Mouse (Mus musculus) thymus, adult 2 months (tissue): ENCODE measurements at regions not wholly inside any gene's neighbourhood (a gene's known extent, or its start where the extent isn't known, plus 50 kb on each side); places are given as distances from the start of the nearest gene placed in this dataset.
A peak's percentile ranks its signal among the peaks of the same experiment; 100 is the strongest.

Experiments
- DNase-seq: peaks from one replicate; pipeline ENCODE4 v3.0.0; 2021
- H3K27ac ChIP-seq: fragments of 200-500 bp; 2 replicates; pipeline ENCODE4 v1.5.1; 2012; ENCODE audit warnings: low read length, control low read depth; ENCODE audit not compliant: control insufficient read depth, insufficient read depth
- H3K27me3 ChIP-seq: fragments of 200-500 bp; 2 replicates; pipeline ENCODE4 v1.6.1; 2012; ENCODE audit warnings: mild to moderate bottlenecking, low read length, moderate library complexity, mixed read lengths; ENCODE audit not compliant: control insufficient read depth, insufficient read depth
- H3K36me3 ChIP-seq: fragments of 200-500 bp; 2 replicates; pipeline ENCODE4 v1.6.1; 2012; ENCODE audit warnings: mild to moderate bottlenecking, low read length, moderate library complexity; ENCODE audit not compliant: control insufficient read depth, insufficient read depth
- H3K4me1 ChIP-seq: fragments of 200-500 bp; replicated peaks from 2 replicates; pipeline ENCODE4 v1.6.1; 2012; ENCODE audit warnings: low read length; ENCODE audit not compliant: control insufficient read depth, insufficient read depth
- H3K4me3 ChIP-seq: fragments of 200-500 bp; 2 replicates; pipeline ENCODE4 v1.5.1; 2012; ENCODE audit warnings: mild to moderate bottlenecking, low read length, control low read depth, moderate library complexity; ENCODE audit not compliant: control insufficient read depth, insufficient read depth
- CTCF ChIP-seq: fragments of 200-500 bp; IDR thresholded peaks from 2 replicates; pipeline ENCODE4 v1.5.1; 2012; ENCODE audit warnings: mild to moderate bottlenecking, control low read depth, low read length, moderate library complexity, borderline replicate concordance; ENCODE audit not compliant: control insufficient read depth, poor library complexity, insufficient read depth; ENCODE audit errors: extremely low read depth
- POLR2A ChIP-seq: fragments of 200-500 bp; IDR thresholded peaks from 2 replicates; pipeline ENCODE4 v1.6.1; 2012; ENCODE audit warnings: mild to moderate bottlenecking, low read length, control low read depth, moderate library complexity; ENCODE audit not compliant: control insufficient read depth, poor library complexity, insufficient read depth; ENCODE audit errors: extremely low read depth
- WGBS: fragments of 180-500 bp; shearing (Covaris S2); methylation state at CpG from one replicate; pipeline ENCODE4 v1.1.7; 2018; 5-methylcytosine and 5-hydroxymethylcytosine counted together

DNA sequence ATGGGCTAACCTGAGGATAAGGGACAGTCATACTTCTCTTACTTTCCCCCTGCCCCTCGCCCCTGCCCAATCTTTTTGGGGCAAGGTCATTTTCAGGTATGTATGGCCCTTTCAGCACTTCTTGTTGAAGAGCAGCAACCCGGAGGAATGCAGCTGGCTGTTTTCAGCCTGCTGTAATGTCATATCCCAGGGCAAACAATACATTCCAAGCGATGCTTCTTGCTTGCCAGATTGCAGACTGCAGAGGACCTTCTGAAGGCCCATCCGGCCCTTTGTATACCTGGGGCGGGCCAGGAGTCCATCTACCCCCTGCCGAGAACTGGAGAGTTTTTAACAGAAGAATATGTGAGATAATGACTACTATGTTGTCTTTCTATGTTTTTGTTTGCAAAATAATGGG is 105.2 kb downstream of the Cdca7 start:
- TF ChIP-seq POLR2A (no peak), CTCF (no peak)
- Histone ChIP-seq H3K27me3 (no peaks in the 10 kb centered on the region), H3K4me1 (no peaks in the 10 kb centered on the region), H3K4me3 (no peak overlapping the region), H3K27ac (no peak overlapping the region), H3K36me3 (no peaks in the 10 kb centered on the region)
- DNase-seq: no peak
- WGBS: 92% methylated on average over 6 of the region's 6 CpGs

DNA sequence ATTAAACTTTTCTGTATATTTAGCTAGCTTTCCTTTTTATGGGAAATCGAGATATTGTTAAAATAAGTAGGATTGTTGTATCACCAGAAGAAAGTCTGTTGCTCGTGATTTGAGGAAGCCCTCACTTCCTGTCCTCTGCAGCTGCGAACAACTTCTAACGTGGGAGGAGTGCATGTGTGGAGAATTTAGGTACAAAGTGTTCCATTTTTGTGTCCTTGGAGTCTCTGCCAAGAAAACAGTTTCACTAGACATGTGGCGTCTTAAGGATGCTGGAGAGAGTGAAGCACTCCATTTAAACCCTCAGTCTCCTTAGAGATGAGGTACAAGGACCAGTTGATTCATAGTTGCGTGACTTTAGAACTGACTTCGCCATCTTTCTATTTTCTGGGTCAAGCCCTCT is 112.9 kb downstream of the Cdca7 start:
- 29% methylated on average over 7 of the region's 7 CpGs for WGBS
- TF ChIP-seq POLR2A: no peak
- no peak for TF ChIP-seq CTCF
- Histone ChIP-seq H3K27me3 (no peaks in the 10 kb centered on the region), H3K4me1 (peaks cover 2% of the 10 kb centered on the region; the same call in 1 of the 2 replicates), H3K4me3 (no peak overlapping the region), H3K36me3 (no peaks in the 10 kb centered on the region), H3K27ac (no peak overlapping the region)
- peak; percentile 6 for DNase-seq

DNA sequence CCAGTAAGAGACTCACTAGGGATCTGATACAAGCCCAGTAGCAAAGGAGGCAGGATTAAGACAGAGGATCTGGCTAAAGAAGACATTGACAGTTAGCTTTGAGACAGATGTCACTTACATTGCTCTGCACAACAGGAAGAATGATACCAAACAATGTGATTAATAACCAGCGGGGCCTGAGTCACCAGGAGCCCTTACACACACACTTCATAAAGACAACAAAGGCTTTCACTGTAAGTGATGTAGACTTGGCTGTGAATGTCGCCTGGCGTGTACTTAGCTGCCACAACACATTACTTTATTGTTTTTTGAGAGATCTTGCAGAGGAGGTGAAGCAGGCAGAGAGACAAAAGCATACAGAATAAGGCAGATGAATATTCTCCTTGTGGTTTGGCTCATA is 116.1 kb downstream of the Cdca7 start:
- Histone ChIP-seq H3K36me3 (no peaks in the 10 kb centered on the region), H3K4me1 (peaks cover 2% of the 10 kb centered on the region; the same call in 1 of the 2 replicates), H3K27me3 (no peaks in the 10 kb centered on the region), H3K4me3 (no peak overlapping the region), H3K27ac (no peak overlapping the region)
- DNase-seq: no peak
- no peak for TF ChIP-seq POLR2A
- no peak for TF ChIP-seq CTCF
- WGBS: 90% methylated on average over 3 of the region's 3 CpGs

DNA sequence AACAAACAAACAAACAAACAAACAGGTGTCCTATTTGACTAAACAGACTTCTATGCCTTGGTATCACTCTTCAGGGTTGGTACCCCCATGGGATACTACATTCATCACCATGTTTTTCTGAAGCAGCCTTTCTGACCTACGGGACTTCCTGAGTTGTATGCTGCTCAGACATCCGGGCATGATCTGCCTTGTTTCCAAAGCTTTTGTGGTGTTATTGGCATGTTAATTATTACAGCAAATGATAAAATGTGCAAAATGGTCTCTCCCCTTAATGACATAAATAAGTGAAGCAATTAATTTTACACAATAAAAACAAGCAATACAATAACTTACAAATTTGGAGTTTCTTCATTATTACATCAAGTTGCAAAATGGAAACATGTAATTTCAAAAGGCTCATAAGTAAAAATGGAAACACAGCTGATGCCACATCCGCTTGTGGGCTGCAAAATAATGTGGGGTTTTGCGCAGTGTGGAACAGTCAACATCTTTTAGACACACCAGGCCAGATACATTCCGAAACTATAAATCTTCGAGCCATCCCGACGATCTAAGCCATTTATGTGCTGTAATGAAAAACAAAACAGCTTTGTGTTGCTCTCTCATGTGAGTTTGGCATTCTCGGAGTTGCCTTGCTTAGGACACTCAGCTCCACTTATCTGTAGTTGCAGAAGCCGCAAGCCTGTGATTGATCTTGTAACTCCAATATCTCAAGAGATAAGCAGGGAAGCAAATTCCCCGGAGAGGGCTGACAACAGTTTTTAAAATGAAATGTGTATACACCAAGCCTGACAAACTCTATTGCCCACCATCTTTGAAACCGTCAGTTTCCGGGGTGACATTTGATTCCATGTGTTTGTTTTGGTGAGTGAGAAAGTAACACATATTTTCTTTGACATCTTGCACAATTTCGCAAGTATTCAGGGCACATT is 121.3 kb downstream of the Cdca7 start:
- WGBS: 89% methylated on average over 14 of the region's 14 CpGs
- TF ChIP-seq POLR2A (no peak), CTCF (no peak)
- no peak overlapping the region for H3K4me3 ChIP-seq

DNA sequence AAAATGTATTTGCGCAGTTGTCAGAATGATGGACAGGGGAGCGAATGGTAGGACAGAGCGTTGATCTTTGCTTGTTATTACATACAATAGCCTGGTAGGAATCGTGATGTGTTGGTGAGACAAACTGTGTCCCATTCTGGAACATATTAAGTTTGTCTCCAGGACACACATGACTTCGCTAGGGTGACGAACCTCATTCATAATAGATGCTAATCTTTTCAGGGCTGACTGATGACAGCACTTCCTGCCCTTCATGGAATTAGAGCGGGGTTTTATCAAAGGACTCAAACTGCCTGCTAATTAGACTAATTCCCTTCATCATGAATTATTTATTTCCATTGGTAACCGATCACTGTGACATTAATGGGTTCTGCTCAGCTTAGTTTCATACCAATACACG is 122.0 kb downstream of the Cdca7 start:
- TF ChIP-seq CTCF (no peak), POLR2A (no peak)
- WGBS: 89% methylated on average over 9 of the region's 9 CpGs
- no peaks in the 10 kb centered on the region for H3K36me3 ChIP-seq
- no peak overlapping the region for H3K27ac ChIP-seq
- no peaks in the 10 kb centered on the region for H3K27me3 ChIP-seq
- DNase-seq: no peak
- no peak overlapping the region for H3K4me3 ChIP-seq
- H3K4me1 ChIP-seq: no peaks in the 10 kb centered on the region

More for the DNA sequence above, 121.3 kb downstream of the Cdca7 start:
- DNase-seq: no peak
- H3K27me3 ChIP-seq: no peaks in the 10 kb centered on the region
- H3K4me1 ChIP-seq: no peaks in the 10 kb centered on the region
- no peak overlapping the region for H3K27ac ChIP-seq
- no peaks in the 10 kb centered on the region for H3K36me3 ChIP-seq

DNA sequence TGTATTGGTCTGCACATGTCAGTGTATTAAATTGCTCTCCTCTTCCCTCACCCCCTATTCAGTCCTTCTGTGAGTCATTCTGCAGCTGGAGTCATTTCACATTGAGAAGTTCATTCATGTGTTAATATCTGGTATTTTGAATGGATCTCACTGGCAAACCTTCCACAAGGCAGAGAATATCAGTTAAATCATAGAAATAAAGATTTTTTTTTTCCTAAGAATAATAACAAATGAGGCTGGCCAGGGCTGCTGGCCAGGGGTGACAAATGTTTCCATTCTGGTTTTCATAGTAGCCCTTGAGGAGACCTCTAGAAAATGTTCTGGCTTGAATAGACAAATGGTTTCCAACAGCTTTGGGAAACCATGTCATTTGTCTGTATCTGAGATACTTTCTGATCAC is 124.8 kb downstream of the Cdca7 start:
- H3K4me1 ChIP-seq: no peaks in the 10 kb centered on the region
- H3K36me3 ChIP-seq: no peaks in the 10 kb centered on the region
- no peak for DNase-seq
- TF ChIP-seq POLR2A: no peak
- TF ChIP-seq CTCF: no peak
- no peak overlapping the region for H3K27ac ChIP-seq
- H3K4me3 ChIP-seq: no peak overlapping the region
- no peaks in the 10 kb centered on the region for H3K27me3 ChIP-seq
